Mouse (Mus musculus): Measurements from ENCODE around the gene Dph6. TPM values are rescaled to one million over a fixed set of nuclear protein-coding genes. Genes with fewer than 3 reads are reported as not detected.
"Not testable (repeated sequence)": the region's sequence is repeated elsewhere in the genome, so short reads cannot be mapped to it uniquely, and the experiment has no call there.

The Dph6 gene
- 1 to 10 TPM; 2.9 to 3.9 (median 3.1) TPM for total RNA-seq (2022)

GRCm38 (mm10) chr2:114654365-114655239 lies at the start of gene Dph6:
Dph6 (minus strand) TSS chr2:114654964.
- DNase-seq (ENCODE audit: low spot score in 2 of 2), result peak; percentile 74 to 78

- DNase-seq (ENCODE audit: low spot score in 2 of 2), result no peak
Observed at GRCm38 (mm10) chr2:114700966-114701685, 46.4 kb upstream of the Dph6 start.

GRCm38 (mm10) chr2:114691607-114692006 lies 36.8 kb upstream of the Dph6 start:
- DNase-seq (ENCODE audit: low spot score in 2 of 2), result no peak

GRCm38 (mm10) chr2:114687483-114687882 lies 32.7 kb upstream of the Dph6 start:
- DNase-seq (ENCODE audit: low spot score in 2 of 2), result no peak

- DNase-seq (ENCODE audit: low spot score in 2 of 2), result no peak
Observed at GRCm38 (mm10) chr2:114687081-114687480, 32.3 kb upstream of the Dph6 start.

- no peak for DNase-seq (ENCODE audit: low spot score in 2 of 2)
Observed at GRCm38 (mm10) chr2:114673831-114674230, 19.1 kb upstream of the Dph6 start.

- no peak for DNase-seq (ENCODE audit: low spot score in 2 of 2)
Observed at GRCm38 (mm10) chr2:114670983-114671382, 16.2 kb upstream of the Dph6 start.

GRCm38 (mm10) chr2:114658954-114659353 lies 4.2 kb upstream of the Dph6 start:
- DNase-seq (ENCODE audit: low spot score in 2 of 2), result no peak

GRCm38 (mm10) chr2:114646240-114646639 lies 8.5 kb downstream of the Dph6 start:
- no peak for DNase-seq (ENCODE audit: low spot score in 2 of 2)

- no peak for DNase-seq (ENCODE audit: low spot score in 2 of 2)
Observed at GRCm38 (mm10) chr2:114643832-114644231, 10.9 kb downstream of the Dph6 start.

GRCm38 (mm10) chr2:114624683-114625082 lies 30.1 kb downstream of the Dph6 start:
- DNase-seq (ENCODE audit: low spot score in 2 of 2), result no peak

- no peak for DNase-seq (ENCODE audit: low spot score in 2 of 2)
Observed at GRCm38 (mm10) chr2:114622550-114622939, 32.2 kb downstream of the Dph6 start.

- no peak for DNase-seq (ENCODE audit: low spot score in 2 of 2)
Observed at GRCm38 (mm10) chr2:114621781-114622549, 32.8 kb downstream of the Dph6 start.

GRCm38 (mm10) chr2:114611576-114611975 lies 43.2 kb downstream of the Dph6 start:
- no peak for DNase-seq (ENCODE audit: low spot score in 2 of 2)

- no peak for DNase-seq (ENCODE audit: low spot score in 2 of 2)
Observed at GRCm38 (mm10) chr2:114610110-114610509, 44.7 kb downstream of the Dph6 start.

- not testable (repeated sequence) for DNase-seq (ENCODE audit: low spot score in 2 of 2)
Observed at GRCm38 (mm10) chr2:114605202-114605601, 49.6 kb downstream of the Dph6 start.

- DNase-seq (ENCODE audit: low spot score in 2 of 2), result no peak
Observed at GRCm38 (mm10) chr2:114601174-114601573, 53.6 kb downstream of the Dph6 start.

GRCm38 (mm10) chr2:114599793-114600192 lies 55.0 kb downstream of the Dph6 start:
- DNase-seq (ENCODE audit: low spot score in 2 of 2), result no peak

- DNase-seq (ENCODE audit: low spot score in 2 of 2), result no peak
Observed at GRCm38 (mm10) chr2:114593393-114593792, 61.4 kb downstream of the Dph6 start.

GRCm38 (mm10) chr2:114580714-114581113 lies 74.0 kb downstream of the Dph6 start:
- DNase-seq (ENCODE audit: low spot score in 2 of 2), result no peak

- DNase-seq (ENCODE audit: low spot score in 2 of 2), result no peak
Observed at GRCm38 (mm10) chr2:114543000-114543622, 111.7 kb downstream of the Dph6 start.
